Mouse (Mus musculus) olfactory bulb, adult 2 months (tissue): ENCODE results near the gene Adamts9. TPM values are rescaled to one million over a fixed set of nuclear protein-coding genes. Genes with fewer than 3 reads are reported as not detected.

Experiments used
- H3K27ac ChIP-seq: fragments of 200-500 bp; 2 replicates; pipeline ENCODE4 v1.5.1; 2012; ENCODE audit warnings: low read depth, low read length; ENCODE audit not compliant: insufficient read depth
- H3K4me1 ChIP-seq: fragments of 200-500 bp; 2 replicates; pipeline ENCODE4 v1.6.1; 2012; ENCODE audit warnings: low read length; ENCODE audit not compliant: control insufficient read depth, insufficient read depth
- H3K4me3 ChIP-seq: fragments of 200-500 bp; 2 replicates; pipeline ENCODE4 v1.5.1; 2012; ENCODE audit warnings: mild to moderate bottlenecking, low read depth, low read length, moderate library complexity; ENCODE audit not compliant: insufficient read depth
- CTCF ChIP-seq: fragments of 200-500 bp; IDR thresholded peaks from 2 replicates; pipeline ENCODE4 v1.5.1; 2012; ENCODE audit warnings: low read depth, mild to moderate bottlenecking, low read length, moderate library complexity; ENCODE audit not compliant: insufficient read depth
- POLR2A ChIP-seq: fragments of 200-500 bp; IDR thresholded peaks from 2 replicates; pipeline ENCODE4 v1.6.1; 2012; ENCODE audit warnings: mild to moderate bottlenecking, low read depth, low read length, moderate library complexity; ENCODE audit not compliant: insufficient read depth
- WGBS: fragments of 180-500 bp; shearing (Covaris S2); methylation state at CpG from one replicate; pipeline ENCODE4 v1.1.7; 2018; 5-methylcytosine and 5-hydroxymethylcytosine counted together
- polyA plus RNA-seq: library from polyadenylated mRNA; stranded (reverse); fragments of >200 nt; gene quantifications from 2 replicates; pipeline ENCODE4 v1.2.4, GENCODE M21; 2012; ENCODE audit warnings: low replicate concordance; ENCODE audit not compliant: missing spikeins, insufficient read depth, insufficient read length

The Adamts9 gene
- polyA plus RNA-seq, 1 experiment, result not detected

DNA sequence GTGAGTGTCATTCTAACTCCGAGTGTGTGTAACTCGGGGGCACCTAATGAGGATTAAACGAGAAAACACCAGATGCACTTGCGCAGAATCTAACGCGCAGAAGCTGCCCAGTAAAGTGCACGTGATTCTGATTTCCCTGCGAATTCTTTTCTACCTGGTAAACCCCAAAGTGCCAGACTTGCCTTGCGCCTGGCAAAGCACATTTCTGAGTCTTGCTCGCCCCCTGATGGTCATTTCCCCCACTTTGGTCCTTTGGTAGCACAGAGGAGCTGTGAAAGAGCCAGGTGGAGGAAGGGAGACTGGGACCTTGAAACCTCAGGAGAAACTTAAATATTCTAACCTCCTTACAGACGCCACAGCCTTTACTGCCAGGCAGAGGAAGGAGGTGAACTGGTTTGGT lies 199.7 kb downstream of the Adamts9 start:
- no peak overlapping the region; the same call in 1 of the 2 replicates for H3K4me3 ChIP-seq
- H3K4me1 ChIP-seq, result no peaks in the 10 kb centered on the region
- TF ChIP-seq CTCF (0 out of 2 replicates have a peak, but pooled peaks have one; percentile 53), POLR2A (no peak)
- WGBS, result 5% methylated on average over 11 of the region's 11 CpGs
- H3K27ac ChIP-seq, result no peak overlapping the region

DNA sequence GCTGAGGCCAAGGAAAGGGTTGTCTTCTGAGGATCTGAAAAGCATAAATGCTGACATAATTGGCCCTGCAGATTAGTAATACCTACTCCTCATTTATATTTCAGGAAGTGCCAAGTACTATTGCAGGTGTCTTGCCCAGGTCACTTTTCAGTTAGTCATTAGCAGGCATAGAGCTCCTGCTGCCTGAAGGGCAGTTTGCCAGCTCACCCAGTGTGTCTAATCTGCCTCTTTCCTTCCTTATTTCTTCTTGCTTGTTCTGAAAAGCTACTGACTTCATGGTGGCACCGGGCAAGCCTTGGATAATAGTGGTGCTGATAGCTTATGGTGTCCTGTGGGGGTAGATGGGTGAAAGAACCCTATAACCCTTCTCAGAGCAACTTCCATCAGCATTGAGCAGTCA lies 206.2 kb downstream of the Adamts9 start:
- 41% methylated on average over 1 of the region's 1 CpGs for WGBS

DNA sequence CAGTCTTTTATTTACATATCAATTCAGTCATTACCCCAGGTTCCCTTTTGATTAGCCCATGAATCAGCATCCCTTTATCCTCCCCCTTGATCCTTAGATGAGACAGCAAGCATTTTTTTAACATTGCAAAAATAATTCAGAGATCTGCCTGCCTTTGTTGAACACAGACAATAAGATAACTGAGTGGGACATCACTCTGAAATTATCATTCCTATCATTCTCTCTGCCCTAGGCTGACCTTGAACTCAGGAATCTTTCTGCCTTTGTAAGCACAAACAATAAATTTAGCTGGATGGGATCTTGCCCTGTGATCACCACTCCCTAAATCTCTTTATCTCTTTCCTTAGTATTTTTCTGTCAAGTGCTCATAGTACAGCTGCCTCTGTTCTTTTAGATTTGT lies 209.6 kb downstream of the Adamts9 start:
- Histone ChIP-seq H3K4me1 (no peaks in the 10 kb centered on the region), H3K27ac (no peak overlapping the region), H3K4me3 (no peak overlapping the region)
- no peak for TF ChIP-seq CTCF
- TF ChIP-seq POLR2A, result no peak

More for the DNA sequence above, 206.2 kb downstream of the Adamts9 start:
- no peak for TF ChIP-seq POLR2A
- no peak for TF ChIP-seq CTCF
- no peaks in the 10 kb centered on the region for H3K4me1 ChIP-seq
- H3K27ac ChIP-seq, result no peak overlapping the region
- H3K4me3 ChIP-seq, result no peak overlapping the region

DNA sequence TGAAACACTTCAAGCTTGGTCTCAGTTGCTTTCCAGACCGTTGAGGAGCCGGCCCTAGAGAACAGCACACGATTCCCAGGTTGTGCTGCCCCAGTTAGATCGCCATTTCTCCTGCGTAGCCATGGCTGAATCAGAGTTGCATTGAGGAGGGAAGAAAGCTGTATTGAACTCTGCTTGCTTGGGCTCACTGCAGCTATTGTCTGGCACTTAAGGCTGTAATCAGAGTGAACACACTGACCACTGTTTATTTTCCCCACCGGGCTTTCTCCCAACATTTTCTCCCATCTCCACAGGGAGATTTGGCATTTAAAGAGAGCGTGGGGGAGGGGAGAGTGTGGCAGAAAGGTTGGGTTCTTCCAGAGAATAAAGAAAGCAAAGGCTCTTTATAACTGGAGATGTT lies 214.8 kb downstream of the Adamts9 start:
- WGBS, result 12% methylated on average over 7 of the region's 7 CpGs
- Histone ChIP-seq H3K4me3 (no peak overlapping the region), H3K4me1 (0 out of 2 replicates have a peak, but pooled peaks cover 3% of the 10 kb centered on the region), H3K27ac (peak overlapping the region; percentile 8)
- TF ChIP-seq CTCF (no peak), POLR2A (no peak)

DNA sequence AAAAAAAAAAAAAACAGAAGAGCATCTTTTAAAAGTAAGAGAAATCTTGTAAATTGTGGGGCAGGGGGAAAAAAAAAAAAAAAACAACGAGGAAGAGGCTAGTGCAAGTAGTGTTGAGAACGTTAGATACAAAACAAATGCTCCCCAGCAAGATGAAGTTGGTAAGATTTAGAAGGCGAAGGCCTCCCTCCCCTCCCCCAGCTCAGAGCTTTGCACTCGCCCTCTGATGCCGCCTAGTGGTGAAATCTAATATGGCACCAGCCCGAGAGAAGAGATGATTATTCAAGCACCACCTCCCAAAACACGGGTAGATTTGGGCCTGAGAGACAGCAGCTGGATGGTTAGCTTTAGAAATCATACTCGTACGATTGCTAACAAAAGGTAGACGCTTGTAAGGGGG lies 215.2 kb downstream of the Adamts9 start:
- H3K27ac ChIP-seq, result peak overlapping the region; percentile 8; the same call in 1 of the 2 replicates
- WGBS, result 2% methylated on average over 10 of the region's 10 CpGs
- H3K4me3 ChIP-seq, result no peak overlapping the region
- TF ChIP-seq POLR2A (no peak), CTCF (peak; percentile 76)
- H3K4me1 ChIP-seq, result 0 out of 2 replicates have a peak, but pooled peaks cover 3% of the 10 kb centered on the region

GRCm38 (mm10) chr6:92727351-92727986 lies 215.8 kb downstream of the Adamts9 start:
- Histone ChIP-seq H3K4me3 (no peak overlapping the region), H3K27ac (no peak overlapping the region), H3K4me1 (0 out of 2 replicates have a peak, but pooled peaks cover 3% of the 10 kb centered on the region)
- WGBS, result 30% methylated on average over 7 of the region's 7 CpGs
- TF ChIP-seq POLR2A (no peak), CTCF (no peak)

- Histone ChIP-seq H3K4me1 (0 out of 2 replicates have a peak, but pooled peaks cover 3% of the 10 kb centered on the region), H3K4me3 (no peak overlapping the region), H3K27ac (no peak overlapping the region)
- WGBS, result 90% methylated on average over 5 of the region's 5 CpGs
- TF ChIP-seq POLR2A, result no peak
These were observed 217.2 kb downstream of the Adamts9 start for GRCm38 (mm10) chr6:92726121-92726520.

- WGBS, result 46% methylated on average over 2 of the region's 2 CpGs
- Histone ChIP-seq H3K4me1 (0 out of 2 replicates have a peak, but pooled peaks cover 3% of the 10 kb centered on the region), H3K27ac (no peak overlapping the region), H3K4me3 (no peak overlapping the region)
- no peak for TF ChIP-seq POLR2A
- no peak for TF ChIP-seq CTCF
These were observed 218.9 kb downstream of the Adamts9 start for GRCm38 (mm10) chr6:92724394-92724793.

Other genes starting within 250 kb of the Adamts9 start
- 72.0 TPM in 1 of 2 replicates, not detected in the other for gene Prickle2, start 237.3 kb downstream of the Adamts9 start, polyA plus RNA-seq
- not detected in 2 replicates for gene A730049H05Rik, start 127.0 kb downstream of the Adamts9 start, polyA plus RNA-seq
- not detected in 2 replicates for gene Gm15737, start 74.1 kb downstream of the Adamts9 start, polyA plus RNA-seq